Mouse (Mus musculus): ENCODE data around the gene Rab3ip. TPM values are rescaled to one million over a fixed set of nuclear protein-coding genes. Genes with fewer than 3 reads are reported as not detected.

The Rab3ip gene
- total RNA-seq, 4 experiments from 2014 or later: 37.9 to 43.1 (median 39.6) TPM

DNA sequence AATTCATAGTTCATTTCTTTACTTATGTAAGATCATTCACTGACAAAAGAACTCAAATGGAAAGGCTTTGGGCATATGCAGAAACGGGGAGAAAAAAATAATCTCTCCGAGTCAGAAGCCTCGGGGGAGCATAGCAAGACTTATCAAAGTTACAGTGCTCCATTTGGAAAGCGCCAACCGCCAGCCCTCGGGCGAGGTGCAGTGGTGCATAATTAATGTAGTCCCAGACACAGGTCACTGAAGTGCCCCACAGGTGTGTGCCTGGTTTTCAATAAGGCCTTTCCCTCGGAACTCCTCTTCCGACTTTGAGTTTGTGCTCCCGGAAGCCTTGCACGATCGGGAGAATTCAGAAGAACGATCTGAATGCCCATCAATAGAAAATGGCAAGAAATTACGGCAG is 11.6 kb upstream of the Rab3ip start:
- DNase-seq (ENCODE audit: low spot score in 2 of 2): no peak

DNA sequence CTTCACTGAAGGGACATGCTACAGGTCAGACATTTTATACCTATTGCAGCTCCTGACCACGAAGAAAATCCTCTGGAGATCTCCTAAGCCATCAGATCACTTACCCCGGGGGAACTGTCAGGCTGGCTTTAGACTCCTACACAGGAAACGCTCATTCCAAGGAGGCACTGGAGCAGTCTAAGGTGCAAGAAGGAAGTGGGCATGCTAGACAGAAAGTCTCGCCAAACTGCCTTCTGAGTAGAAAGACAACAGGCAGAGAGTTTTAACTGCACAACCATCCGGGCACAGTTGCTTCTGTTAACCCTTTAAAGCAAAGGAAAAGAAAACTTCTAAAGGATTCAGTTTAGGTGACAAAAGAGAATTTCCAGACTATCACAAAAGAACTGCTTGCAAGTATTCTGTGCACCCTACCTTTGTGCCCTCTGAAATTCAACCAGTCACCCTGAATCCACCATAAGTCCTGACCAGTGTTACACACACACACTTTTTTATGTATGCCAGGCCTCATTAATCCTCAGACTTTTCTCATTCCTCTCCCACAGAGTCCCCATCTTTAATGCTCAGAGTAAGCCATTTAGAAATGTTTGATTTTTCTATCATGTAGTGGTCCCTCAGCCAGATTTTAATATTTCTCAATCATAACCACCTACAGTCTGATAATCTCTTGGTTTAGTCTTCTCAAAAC is 7.4 kb upstream of the Rab3ip start:
- no peak for DNase-seq (ENCODE audit: low spot score in 2 of 2)

DNA sequence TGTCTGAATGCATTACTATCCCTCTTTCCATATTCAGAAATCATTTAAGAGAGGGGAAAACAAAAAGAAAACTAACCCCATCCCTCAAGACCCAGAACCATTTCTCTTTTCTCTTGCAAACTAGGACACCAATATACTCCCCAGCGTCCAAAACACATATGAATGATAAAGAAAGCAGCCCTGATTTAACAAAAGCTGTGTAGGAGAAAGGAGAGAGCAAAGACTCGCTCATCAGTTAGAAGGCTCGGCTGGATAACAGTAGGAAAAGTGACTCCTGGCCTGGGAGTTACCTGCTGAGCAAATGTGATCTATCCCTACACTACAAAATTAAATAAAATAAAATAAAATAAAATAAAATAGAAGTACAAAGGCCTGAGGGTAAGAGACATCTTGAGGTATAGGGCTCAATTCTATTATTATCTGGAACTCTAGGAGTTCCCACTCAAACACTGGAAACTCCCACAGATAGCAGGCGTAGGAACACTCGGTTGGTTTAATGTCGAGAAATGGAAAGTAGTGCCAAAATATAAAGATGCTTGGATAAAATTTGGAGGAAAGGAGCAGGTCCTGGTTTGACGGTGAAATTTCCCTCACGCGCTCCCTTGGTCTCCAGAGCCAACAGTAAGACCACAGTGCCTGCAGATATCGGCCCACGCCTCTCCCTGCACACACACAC is 6.1 kb upstream of the Rab3ip start:
- no peak for DNase-seq (ENCODE audit: low spot score in 2 of 2)

DNA sequence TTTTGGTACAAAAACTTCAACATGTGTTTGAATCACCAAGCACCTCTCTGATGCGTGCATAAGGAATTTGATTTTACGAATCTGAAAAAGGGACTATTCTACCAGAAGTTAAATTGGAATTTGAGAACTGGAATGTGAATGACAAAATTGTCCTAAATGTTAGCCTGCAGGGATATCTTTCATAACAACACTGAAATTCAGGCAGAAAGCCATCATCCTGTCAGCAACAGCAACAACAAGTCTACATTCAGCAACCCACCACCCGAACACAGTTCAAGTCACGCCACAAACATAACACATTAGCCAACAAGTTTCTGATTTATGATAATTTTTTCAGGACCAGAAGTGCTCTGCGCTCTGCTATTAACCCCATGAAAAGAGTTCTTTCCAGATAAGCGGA is 4.6 kb upstream of the Rab3ip start:
- no peak for DNase-seq (ENCODE audit: low spot score in 2 of 2)

DNA sequence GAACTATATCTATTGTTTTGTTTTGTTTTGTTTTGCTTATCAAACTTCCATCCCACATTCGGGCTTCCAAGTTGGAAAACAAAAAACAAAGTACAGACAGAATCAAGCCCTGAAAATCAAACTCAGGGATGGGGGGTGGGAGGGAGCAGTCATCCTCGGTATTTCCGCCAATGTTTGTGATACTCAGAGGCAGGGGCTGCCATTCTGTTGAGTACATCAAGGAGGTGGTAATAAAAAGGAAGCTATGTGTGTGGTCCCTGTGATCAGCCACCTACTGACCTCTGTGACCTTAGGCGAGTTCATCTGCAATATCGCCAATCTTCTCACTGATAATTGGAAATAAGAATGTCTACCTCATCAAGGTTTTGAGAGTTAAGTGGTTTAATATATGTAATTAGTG is 317 bp upstream of the Rab3ip start:
- no peak for DNase-seq (ENCODE audit: low spot score in 2 of 2)

DNA sequence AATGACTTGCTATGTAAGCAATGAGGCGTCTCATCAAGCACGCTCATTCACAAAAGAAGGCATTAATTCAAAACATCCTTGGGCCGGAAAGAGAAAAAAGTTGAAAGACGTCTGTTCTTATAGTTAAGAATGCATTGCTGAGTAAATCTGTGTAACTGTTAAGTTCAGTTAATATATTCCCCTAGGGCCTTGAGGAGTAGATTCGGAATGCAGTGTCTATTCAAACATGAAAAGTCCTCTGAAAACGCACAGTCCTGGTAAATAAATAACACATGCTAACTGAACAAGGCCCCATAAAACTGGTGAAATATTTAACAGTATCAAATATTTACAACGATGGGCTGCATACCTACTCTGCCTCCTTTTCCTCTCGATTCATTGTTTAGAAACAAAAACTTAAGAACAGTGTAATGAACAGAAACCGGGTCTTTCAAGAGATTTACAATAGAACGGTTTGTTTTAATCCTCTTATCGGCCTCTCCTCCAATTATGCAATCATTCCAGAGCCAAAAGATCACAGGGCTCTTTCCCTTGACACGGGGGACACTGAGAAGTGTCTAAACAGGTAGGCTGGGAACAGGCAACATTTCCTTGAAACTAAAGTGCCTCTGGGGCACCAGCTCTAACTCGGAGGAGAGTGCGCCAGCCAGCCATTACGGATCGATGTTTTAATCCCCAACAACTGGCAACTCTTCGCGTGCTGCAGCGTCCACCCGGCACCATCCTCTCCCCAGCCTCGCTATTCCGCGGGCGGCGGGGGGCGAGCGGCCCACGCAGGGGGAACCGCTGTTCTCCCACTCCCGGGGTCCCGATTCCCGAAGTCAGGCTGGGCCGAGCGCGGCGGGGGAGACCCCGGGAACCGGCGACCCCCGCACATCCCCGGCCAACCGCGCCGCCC is 1.2 kb downstream of the Rab3ip start:
- peak in 1 of 2 experiments; percentile 14 for DNase-seq (ENCODE audit: low spot score in 2 of 2)

DNA sequence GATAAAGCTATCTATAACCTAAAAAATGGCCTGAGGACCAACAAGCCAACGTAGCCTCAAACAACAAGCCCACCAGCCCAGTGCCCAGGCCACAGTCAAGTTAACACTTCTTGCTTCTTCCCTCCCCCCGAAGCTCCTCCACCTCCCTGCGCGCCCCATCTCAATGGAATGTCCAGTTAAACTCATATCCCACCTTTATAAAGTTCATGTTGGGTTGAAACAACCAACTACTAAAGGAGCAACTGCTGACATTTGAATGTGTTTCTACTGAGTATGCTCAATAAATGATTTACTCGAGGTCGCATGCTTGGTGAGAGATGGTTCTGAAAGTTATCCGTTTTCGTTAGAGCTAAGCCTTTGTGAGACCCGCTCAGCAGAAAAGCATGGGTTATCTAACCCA is 2.2 kb downstream of the Rab3ip start:
- no peak for DNase-seq (ENCODE audit: low spot score in 2 of 2)

DNA sequence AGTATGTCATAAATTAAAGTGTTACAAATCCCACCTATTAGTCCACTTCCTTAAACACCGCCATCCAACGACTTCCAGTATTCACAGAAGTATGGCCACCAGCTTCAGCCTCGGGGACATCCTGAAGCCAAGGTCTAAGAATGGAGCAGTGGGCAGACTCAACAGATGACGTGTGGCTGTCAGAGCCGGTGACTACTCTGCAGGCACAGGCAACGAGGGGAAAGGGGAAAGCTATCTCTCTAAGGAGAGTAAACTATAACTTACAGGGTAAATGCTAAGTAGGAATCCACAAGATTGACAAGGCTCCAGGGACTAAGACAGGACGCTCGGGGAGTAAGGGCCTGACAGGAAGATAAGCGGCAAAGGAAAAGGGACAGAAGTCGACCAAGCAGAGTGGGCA is 5.6 kb downstream of the Rab3ip start:
- DNase-seq (ENCODE audit: low spot score in 2 of 2): no peak

DNA sequence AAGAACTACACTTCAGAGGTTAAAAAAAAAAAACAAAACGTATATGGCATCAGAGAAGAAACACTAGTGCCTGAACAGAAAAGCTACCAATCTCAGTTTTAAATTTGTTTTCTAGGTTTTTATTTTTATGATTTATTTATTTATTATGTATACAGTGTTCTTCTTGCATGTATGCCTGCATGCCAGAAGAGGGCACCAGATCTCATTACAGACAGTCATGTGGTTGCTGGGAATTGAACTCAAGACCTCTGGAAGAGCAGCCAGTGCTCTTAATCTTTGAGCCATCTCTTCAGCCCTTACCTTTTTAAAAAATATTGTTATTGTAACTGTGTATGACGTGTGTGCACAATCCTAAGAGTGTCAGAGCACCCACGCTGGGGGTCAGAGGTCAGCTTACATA is 6.4 kb downstream of the Rab3ip start:
- no peak for DNase-seq (ENCODE audit: low spot score in 2 of 2)

DNA sequence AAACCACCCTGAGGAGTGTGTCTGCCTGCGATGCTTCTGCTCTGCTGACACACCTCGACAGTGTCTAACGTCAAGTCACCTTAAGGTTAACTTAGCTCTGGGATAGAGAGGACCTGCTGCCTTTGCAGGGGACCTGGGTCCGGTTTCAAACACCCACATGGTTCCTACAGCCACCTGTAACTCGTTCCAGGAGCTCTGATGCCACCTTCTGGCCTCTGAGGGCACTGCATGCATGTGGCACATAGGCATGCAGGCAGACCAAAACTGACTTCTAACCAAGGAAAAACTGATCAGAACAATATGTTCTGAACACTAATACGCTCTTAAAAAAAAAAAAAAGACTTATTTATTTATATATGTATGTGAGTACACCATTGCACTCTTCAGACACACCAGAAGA is 7.5 kb downstream of the Rab3ip start:
- no peak for DNase-seq (ENCODE audit: low spot score in 2 of 2)

DNA sequence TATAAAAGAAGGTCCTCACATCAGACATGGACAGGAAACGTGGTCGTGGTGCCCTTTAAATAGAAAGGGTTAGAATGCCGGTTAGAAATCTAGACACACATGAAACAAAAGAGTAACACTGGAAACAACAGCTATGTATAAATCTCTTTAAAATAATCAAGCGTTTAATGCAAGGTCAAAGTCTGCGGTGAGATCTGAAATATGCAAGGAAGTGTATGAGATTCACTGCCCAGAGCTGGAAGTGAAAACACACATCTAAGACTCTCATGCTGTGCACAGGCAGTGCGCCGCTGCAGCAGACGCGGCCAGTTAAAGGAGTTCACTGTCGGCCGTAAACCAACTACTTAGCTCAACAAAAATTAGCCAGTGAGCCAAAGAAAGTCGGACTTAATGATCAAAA is 15.5 kb downstream of the Rab3ip start:
- DNase-seq (ENCODE audit: low spot score in 2 of 2): no peak

DNA sequence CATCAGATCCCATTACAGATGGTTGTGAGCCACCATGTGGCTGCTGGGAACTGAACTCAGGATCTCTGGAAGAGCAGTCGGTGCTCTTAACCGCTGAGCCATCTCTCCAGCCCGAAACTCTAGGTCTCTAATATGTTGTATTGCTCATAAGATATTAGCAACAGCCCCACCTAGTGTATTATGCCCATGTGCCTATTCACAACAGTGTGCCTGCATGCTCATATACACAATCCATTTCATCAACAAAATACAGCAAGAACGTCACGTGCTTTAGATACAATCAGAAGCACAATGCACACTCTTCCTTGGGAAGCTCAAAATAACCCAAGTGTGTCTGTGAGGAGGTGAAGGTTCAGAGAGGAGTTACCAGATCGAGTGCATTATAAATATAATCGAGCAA is 16.8 kb downstream of the Rab3ip start:
- DNase-seq (ENCODE audit: low spot score in 2 of 2): no peak

DNA sequence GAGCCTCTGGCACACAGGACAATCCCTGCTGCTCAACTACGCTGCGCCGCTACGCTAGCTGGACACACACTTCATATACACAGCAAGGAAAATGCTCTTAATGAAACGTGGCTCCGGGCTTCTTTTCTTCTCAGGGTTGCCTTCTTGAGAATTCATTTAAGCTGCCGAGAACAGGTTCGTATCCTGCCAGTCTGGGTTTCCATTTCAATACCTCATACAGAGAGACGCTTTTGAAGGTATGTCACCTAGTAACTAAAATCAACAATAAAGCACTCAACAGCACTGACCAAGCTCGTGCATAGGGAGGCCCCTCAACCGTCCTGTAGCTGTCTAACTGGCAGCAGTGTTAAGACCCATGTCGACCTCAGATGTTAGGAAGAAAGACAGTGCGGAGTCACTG is 18.2 kb downstream of the Rab3ip start:
- DNase-seq (ENCODE audit: low spot score in 2 of 2): no peak

DNA sequence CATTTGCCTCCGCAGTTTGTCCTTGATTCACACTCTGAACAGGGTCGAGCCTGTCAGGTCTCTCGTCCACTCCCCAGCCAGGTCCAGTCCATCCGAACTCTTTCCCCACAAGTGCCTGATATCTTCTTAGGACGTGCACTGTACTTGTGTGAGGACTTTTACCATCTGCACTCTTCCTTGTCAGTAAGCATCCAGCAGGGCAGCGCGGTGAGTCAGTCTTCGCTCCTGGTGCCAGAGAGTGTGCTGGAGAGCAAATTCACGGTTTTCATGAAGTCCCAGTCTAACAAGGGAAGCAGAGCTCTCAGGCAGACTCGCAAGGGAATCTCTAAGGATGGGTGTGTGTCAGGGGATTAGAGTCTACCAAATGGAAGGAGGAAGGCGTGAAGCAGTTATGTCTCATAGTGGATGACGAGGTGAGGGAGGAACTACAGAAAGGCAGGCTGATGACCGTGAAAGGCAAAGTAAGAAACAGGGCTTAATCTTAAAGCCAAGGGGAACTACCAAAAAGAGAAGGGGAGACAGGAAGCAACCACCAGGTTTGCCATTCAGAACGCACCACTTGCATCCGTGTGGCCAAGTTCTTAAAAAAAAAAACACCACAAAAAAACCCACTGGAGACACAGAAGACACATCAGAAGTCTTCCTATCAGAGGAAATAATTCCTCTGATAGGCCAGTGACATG is 18.9 kb downstream of the Rab3ip start:
- DNase-seq (ENCODE audit: low spot score in 2 of 2): no peak

DNA sequence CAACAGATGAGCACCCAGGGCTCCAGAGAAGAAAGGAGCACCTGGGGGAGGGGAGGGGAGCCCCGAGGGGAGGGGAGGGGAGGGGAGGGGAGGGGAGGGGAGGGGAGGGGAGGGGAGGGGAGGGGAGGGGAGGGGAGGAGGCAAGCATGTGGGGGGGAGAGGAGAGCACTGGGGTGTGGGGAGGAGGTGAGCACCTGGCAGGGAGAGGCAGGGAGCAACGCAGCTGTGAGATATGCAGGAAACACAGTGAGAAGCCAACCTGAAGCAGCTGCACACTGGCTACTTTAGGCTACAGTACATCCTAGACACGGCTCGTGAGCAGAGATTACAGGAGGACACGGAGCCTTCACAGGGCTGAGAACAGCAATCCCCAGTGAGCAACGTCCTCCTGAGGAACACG is 19.6 kb downstream of the Rab3ip start:
- DNase-seq (ENCODE audit: low spot score in 2 of 2): no peak

DNA sequence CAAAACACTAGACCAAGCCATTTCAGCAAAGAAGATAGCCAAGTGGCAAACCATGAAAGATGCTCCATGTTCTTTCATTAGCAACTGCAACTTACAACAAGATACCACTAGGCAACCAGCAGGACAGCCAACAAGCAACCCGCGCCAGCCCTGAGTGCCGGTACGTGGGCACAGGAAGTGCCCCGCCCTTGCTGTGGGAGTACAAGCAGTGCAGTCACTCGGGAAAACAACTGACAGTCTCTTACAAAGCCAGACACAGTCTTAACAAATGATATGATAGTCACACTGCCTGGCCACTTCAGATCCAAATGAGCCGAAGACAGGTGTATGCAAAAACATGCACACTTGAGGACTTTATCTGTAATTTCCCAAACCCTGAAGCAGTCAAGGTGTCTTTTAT is 20.1 kb downstream of the Rab3ip start:
- no peak for DNase-seq (ENCODE audit: low spot score in 2 of 2)

DNA sequence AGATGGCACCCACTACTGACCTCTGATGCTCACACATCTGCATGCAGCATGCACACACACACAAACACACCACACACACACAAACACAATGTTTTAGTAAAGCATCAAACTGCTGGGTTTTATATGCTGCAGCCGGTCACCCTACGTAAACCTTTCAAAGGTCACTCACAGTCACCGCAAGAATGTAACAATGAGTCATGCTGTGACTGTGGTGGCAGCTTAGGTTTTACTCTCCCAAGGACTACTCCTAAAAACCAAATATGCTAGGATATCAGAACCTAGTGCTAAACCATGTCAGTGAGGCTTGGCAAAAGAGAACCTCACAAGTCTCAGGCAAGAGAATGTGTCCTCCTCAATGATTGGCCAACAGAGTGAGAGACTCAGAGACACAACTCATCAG is 21.7 kb downstream of the Rab3ip start:
- DNase-seq (ENCODE audit: low spot score in 2 of 2): no peak

DNA sequence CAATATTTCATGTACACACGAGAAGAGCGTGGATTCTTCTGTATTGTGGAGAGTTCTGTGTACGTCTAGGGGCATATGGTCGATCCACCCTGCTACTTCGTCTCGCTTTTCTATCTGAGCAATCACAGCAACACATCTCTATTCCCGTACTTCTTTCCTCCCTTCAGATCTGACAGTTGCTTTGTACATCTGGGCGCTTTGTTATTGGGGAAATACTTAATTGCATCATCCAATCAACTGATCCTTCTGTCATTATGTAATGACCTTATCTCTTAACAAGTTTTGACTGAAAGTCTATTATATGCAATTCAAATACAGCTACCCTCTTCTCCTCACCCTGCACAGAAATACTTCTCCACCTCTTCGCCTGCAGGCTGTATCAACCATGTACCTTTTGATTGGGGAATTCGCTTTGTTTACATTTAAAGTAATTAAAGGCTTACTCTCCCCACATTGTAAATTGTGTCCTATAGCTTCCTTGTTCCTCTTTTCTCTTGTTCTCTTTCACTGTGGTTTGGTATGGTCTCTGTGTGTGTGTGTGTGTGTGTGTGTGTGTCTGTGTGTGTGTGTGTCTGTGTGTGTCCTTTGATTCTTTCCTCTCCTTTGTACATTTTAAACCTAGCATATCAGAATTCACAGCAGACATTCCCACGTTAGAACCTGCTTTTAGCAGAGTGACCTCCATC is 24.0 kb downstream of the Rab3ip start:
- no peak for DNase-seq (ENCODE audit: low spot score in 2 of 2)

DNA sequence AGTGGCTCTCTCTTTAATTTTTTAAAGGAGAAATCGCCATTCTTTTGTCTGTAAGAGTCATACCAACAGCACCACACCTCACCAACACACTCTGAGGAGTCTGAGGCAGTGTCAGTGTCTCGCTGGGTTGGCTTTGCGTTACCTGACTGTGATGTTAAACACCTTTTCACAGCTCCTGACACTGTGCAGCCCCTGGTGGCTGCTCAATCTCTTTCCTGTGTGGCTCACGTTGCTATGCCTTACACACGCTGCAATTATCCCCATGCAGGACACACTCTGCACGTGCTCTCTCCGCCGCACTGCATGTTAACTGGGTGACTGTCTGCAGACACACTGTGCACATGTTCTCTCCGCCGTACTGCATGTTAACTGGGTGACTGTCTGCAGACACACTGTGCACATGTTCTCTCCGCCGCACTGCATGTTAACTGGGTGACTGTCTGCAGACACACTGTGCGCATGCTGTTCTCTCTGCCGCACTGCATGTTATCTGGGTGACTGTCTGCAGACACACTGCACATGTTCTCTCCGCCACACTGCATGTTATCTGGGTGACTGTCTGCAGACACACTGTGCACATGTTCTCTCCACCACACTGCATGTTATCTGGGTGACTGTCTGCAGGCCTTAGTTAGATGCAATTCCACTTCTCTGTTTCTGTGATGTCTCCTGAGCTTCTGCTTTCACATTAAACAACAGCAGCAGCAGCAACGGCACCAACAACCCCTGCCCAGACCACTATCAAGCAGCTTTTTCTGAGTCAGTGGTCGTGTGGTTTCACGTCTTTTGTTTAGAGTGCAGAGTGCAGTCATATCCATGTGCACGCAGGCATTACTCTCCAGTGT is 26.7 kb downstream of the Rab3ip start:
- no peak for DNase-seq (ENCODE audit: low spot score in 2 of 2)

DNA sequence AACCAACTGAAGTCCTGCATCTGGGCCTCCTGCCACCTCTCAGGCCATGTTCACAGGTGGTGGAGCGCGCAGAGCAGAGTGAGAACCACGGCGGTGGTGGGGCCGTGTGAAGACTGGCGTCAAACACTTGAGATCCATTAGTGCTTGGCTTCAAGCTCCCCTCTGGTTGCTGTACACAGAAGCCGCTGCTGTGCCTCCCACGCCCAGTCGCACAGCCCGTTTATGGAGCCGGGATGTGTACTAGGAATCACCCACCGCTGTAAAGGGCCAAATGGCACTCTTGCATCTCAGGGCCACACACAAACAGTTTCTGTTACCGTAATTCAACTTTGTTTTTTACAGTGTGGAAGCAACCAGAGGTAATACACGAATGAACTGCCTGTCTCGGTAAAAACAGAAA is 28.4 kb downstream of the Rab3ip start:
- no peak for DNase-seq (ENCODE audit: low spot score in 2 of 2)

Measured in left cerebral cortex, adult 8-10 months (tissue).